Mouse (Mus musculus) intestine, postnatal 0 days (tissue): ENCODE measurements around the gene Adgrl1. TPM values are rescaled to one million over a fixed set of nuclear protein-coding genes. Genes with fewer than 3 reads are reported as not detected.

Experiments used
- ATAC-seq: fragments of 200-750 bp; cut with Nextera tagmentation; 2 replicates; pipeline ENCODE4 v1.8.0; 2017; ENCODE audit warnings: mild to moderate bottlenecking, moderate TSS enrichment, moderate library complexity
- H3K27ac ChIP-seq: fragments of 300-500 bp; sonication (generic); 2 replicates; pipeline ENCODE4 v1.5.1; 2014; ENCODE audit warnings: mild to moderate bottlenecking, low read depth, low read length, moderate library complexity
- H3K27me3 ChIP-seq: fragments of 300-500 bp; sonication (generic); replicated peaks from 2 replicates; pipeline ENCODE4 v1.6.1; 2014; ENCODE audit warnings: low read length, mixed read lengths; ENCODE audit not compliant: control insufficient read depth, insufficient read depth
- H3K36me3 ChIP-seq: fragments of 300-500 bp; sonication (generic); 2 replicates; pipeline ENCODE4 v1.6.1; 2014; ENCODE audit warnings: mild to moderate bottlenecking, moderate library complexity; ENCODE audit not compliant: control insufficient read depth, insufficient read depth
- H3K4me1 ChIP-seq: fragments of 300-500 bp; sonication (generic); replicated peaks from 2 replicates; pipeline ENCODE4 v1.6.1; 2014; ENCODE audit warnings: antibody characterized with exemption, low read length, mixed read lengths; ENCODE audit not compliant: control insufficient read depth, insufficient read depth
- H3K4me2 ChIP-seq: fragments of 300-500 bp; sonication (generic); replicated peaks from 2 replicates; pipeline ENCODE4 v1.6.1; 2014; ENCODE audit warnings: low read depth, mild to moderate bottlenecking, moderate library complexity
- H3K4me3 ChIP-seq: fragments of 300-500 bp; sonication (generic); 2 replicates; pipeline ENCODE4 v1.5.1; 2014; ENCODE audit warnings: low read depth, low read length
- H3K9ac ChIP-seq: fragments of 300-500 bp; sonication (generic); 2 replicates; pipeline ENCODE4 v1.6.1; 2014; ENCODE audit warnings: mild to moderate bottlenecking, low read depth, low read length
- H3K9me3 ChIP-seq: fragments of 300-500 bp; sonication (generic); 2 replicates; pipeline ENCODE4 v1.6.1; 2016; ENCODE audit warnings: mixed run types; ENCODE audit not compliant: control insufficient read depth
- CTCF ChIP-seq: sonication (generic); IDR thresholded peaks from 2 replicates; pipeline ENCODE4 v1.5.1; 2016; ENCODE audit warnings: low read depth, mild to moderate bottlenecking, control low read depth, antibody characterized with exemption, moderate library complexity
- WGBS: fragments of 180-500 bp; shearing (Covaris S2); extraction: QIAGEN DNeasy Blood & Tissue Kit; methylation state at CpG from one replicate; pipeline ENCODE4 v1.1.7; 2014; 5-methylcytosine and 5-hydroxymethylcytosine counted together
- polyA plus RNA-seq: library from polyadenylated mRNA; unstranded; fragments of >200 nt; fragmentation: Nextera tagmentation; extraction: Ambion mirVana; gene quantifications from 2 replicates; pipeline ENCODE4 v1.2.1, GENCODE M21; 2015

The Adgrl1 gene
- polyA plus RNA-seq, 1 experiment from 2014 or later, result 4.4 TPM

DNA sequence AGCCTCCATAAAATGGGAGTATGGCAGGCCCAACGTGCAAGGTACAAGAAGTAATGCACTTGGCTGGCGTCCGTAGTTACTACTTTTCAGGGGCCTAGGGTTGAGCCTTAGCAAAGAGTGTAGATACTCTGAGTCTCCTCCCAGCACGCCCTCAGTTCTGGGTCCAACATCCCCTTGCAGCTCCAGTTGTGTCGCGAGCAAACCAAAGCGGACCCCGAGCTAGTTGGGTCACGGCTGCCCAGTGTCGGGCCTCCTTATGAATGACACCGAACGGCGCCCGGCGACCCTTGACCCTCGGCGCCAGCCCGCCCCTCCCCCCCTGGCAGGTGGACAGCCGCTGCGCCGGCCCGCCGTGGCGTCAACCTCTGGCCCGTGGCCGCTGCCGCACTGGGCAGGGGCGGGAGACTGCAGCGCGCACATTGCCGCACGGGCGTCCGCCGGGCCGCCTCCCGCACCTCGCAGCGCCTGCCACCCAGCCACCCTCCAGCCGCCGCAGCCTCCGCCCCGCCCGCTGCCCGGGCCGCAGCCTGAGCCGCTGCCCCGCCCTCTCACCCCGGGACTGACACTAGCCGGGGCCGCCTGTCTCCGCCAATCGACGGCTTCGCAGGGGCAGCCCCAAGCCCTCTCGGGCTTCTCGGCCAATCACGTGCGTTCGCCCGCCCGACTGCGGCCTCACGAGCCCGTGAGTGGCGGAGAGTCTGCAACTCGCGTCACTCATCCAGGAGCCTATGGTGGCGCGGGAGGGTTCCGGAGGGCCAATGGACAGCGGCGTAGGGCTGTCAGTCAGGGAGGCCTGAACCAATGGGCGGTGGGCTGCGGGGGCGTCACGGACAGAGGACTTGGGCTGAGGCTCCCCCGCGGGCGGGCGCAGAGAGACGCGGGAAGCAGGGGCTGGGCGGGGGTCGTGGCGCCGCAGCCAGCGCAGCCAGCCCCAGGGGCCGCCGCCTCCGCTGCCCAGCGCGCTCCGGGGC is 72.5 kb downstream of the Adgrl1 start, which contains the start of gene Prkaca:
Gene Prkaca, plus strand, starts transcription at position 844 of the 971 bp plus-strand sequence.
- WGBS, result under 1% methylated on average over 84 of the region's 94 CpGs

DNA sequence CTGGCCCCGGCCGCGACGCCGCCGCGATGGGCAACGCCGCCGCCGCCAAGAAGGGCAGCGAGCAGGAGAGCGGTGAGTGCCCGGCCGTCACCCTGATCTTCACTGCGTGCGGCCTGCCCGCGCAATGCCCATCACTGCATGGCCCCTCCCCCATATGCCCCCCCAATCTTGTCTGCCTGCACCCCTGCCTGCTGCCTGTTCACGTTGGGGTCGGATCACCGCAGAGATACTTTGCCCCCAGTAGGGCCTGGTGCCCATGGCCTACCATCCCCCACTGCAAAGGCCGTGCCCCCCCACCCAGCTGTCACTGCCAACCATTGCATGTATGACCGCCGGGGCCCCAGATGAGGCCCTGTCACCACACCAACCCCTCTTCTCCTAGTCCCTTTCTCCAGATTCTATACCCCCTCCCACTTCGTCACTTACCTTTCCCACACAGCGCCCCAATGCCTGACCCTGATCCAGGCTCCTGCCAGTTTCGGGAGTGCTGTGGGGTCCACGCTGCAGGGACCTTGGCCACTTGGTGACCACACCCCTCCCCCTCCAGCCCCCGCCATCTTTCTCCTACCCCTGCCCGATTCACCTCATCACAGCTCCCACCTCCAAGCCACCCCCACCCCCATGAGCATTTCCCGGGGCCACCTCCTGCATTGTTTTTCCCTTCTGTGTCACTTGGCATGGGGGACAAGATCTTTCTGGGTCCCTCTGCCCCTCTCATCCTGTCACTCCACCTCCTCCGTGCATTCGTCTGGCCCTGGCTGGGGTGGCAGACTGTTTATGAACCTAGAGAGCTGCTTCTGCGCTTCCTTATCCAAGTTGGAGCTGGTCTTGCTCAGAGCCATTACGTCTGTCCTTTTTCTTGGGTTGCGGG is 73.5 kb downstream of the Adgrl1 start:
- Histone ChIP-seq H3K4me1 (peaks cover 5% of the 10 kb centered on the region; the same call in 1 of the 2 replicates), H3K27ac (peak overlapping the region; percentile 68), H3K4me2 (peak overlapping the region; percentile 96), H3K9ac (peak overlapping the region; percentile 83), H3K4me3 (peak overlapping the region; percentile 95), H3K27me3 (no peaks in the 10 kb centered on the region), H3K36me3 (0 out of 2 replicates have a peak, but pooled peaks cover 3% of the 10 kb centered on the region), H3K9me3 (no peaks in the 10 kb centered on the region)
- ATAC-seq, result no peak
- 3% methylated on average over 34 of the region's 37 CpGs for WGBS
- no peak for TF ChIP-seq CTCF

More for the DNA sequence above, 72.5 kb downstream of the Adgrl1 start, which contains the start of gene Prkaca:
- peak within 1 kb of the TSS; percentile 83 for H3K9ac ChIP-seq
- H3K27ac ChIP-seq, result peak within 1 kb of the TSS; percentile 88
- H3K36me3 ChIP-seq, result peaks cover 11% of the 10 kb centered on the region; the same call in 1 of the 2 replicates
- peak within 1 kb of the TSS; percentile 95 for H3K4me3 ChIP-seq
- no peaks in the 10 kb centered on the region for H3K9me3 ChIP-seq
- no peaks in the 10 kb centered on the region for H3K27me3 ChIP-seq
- TF ChIP-seq CTCF, result no peak
- peak within 1 kb of the TSS; percentile 96 for H3K4me2 ChIP-seq
- H3K4me1 ChIP-seq, result peaks cover 5% of the 10 kb centered on the region; the same call in 1 of the 2 replicates
- peak; percentile 97 for ATAC-seq

DNA sequence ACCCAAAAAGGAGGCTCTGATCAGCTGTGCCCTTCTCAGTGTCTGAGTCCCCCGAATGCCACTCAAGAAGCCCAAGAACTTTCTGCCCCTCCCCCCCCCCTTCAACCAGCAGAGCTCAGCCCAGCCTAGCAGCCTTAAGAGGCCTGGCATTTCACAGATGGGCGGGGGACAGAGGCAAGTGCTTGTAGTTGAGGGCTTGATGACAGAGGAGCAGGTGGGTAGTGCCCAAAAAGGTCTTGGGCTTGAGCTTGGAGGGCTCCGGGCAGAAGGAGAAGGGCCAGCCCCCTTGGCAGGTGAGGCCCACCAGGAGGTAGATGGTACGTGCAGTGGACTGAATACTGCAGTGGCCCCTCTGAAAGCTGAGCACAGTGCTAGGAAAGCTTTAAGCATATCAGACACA is 74.6 kb downstream of the Adgrl1 start:
- no peaks in the 10 kb centered on the region for H3K27me3 ChIP-seq
- peaks cover 5% of the 10 kb centered on the region; the same call in 1 of the 2 replicates for H3K4me1 ChIP-seq
- no peak for ATAC-seq
- WGBS, result 86% methylated on average over 4 of the region's 4 CpGs
- H3K4me3 ChIP-seq, result no peak overlapping the region
- no peak for TF ChIP-seq CTCF
- no peak overlapping the region for H3K9ac ChIP-seq
- H3K36me3 ChIP-seq, result no peaks in the 10 kb centered on the region
- H3K9me3 ChIP-seq, result no peaks in the 10 kb centered on the region
- no peak overlapping the region for H3K27ac ChIP-seq
- H3K4me2 ChIP-seq, result 0 out of 2 replicates have a peak overlapping the region, but pooled peaks have one; percentile 96

DNA sequence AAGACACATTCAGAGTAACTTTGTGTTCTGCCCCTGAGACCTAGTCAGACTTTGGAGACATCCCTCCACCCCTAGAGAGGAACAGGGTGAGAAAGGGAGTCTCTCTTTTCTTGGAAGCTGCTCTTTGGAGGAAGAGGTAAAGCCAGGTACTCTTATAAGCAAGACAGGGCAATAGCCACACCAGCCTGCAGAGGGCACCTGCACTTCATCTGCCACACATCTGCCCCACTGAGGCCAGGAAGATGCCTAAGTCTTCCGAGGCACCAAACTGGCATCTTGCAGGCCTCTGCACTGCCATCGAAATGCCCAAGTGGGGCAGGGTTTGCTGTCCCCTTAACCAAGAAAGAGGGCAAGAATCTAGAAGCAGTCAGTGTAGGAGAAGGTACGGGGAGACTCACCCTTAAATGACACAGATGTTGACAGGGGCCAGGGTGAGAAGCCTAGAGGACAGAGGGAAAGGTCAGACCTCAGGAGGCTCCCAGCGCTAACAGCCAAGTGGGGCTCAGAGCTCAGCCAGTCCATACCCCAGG is 76.3 kb downstream of the Adgrl1 start:
- H3K9me3 ChIP-seq, result no peaks in the 10 kb centered on the region
- no peak overlapping the region for H3K4me3 ChIP-seq
- ATAC-seq, result no peak
- WGBS, result 89% methylated on average over 4 of the region's 4 CpGs
- peak; percentile 71 for TF ChIP-seq CTCF
- H3K9ac ChIP-seq, result no peak overlapping the region
- no peaks in the 10 kb centered on the region for H3K27me3 ChIP-seq
- no peak overlapping the region for H3K4me2 ChIP-seq
- peaks cover 6% of the 10 kb centered on the region for H3K36me3 ChIP-seq
- H3K4me1 ChIP-seq, result peaks cover 5% of the 10 kb centered on the region; the same call in 1 of the 2 replicates
- no peak overlapping the region for H3K27ac ChIP-seq

DNA sequence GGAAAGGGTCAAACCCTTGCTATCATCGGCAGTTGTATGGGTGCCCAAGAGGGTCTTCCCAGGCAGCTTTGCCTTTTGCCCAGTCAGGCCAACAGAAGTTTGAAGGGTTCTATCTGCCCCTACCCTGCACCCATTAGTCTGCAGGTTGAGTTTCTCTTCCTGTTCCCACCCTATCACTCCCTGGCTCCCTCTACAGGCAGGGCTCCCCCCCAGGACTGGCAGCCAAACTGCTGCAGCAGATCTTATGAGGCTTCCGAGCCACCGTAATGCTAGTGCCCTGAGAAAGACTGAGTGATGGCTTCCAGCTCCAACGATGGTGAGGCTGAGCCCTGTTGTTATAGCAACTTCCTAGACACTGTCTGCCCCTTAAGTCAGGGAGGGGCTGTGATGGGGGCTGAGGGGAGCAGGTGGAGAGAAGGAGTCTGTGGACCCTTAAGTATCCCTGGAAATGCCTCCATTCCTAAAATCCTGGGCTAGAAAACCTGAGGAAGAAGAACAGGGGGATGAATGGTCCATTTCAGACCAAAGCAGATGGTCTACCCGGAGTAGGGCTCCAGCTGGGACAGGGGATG is 77.0 kb downstream of the Adgrl1 start:
- Histone ChIP-seq H3K9ac (no peak overlapping the region), H3K4me3 (no peak overlapping the region), H3K4me2 (no peak overlapping the region), H3K27me3 (no peaks in the 10 kb centered on the region), H3K36me3 (peaks cover 13% of the 10 kb centered on the region), H3K4me1 (peaks cover 5% of the 10 kb centered on the region; the same call in 1 of the 2 replicates), H3K9me3 (no peaks in the 10 kb centered on the region), H3K27ac (no peak overlapping the region)
- no peak for ATAC-seq
- WGBS, result 80% methylated on average over 5 of the region's 5 CpGs
- peak; percentile 41 for TF ChIP-seq CTCF
